ENCODE assay signal across 13 mouse cellular contexts in the genomic region with DNA sequence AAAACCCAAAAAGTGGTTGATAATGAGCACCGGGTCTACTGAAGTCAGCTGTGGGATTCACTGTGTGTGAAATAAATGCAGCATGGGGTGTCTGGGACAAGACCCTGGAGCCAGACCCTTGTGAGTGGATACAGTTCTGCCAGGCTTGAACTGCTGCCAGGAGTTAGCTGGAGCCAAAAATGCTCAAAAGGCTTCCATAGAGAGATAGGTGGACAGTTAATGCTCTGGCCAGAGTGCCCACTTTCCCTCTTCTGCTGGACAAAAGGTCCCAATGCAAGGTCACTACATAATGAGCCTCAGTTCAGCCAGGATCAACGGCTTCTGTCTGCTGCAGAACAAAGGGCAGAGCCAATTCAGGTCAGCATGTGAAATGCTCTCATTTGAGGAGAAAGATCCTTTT.
DNase-seq lines count a peak whose midpoint lies in the region; ATAC-seq and TF ChIP-seq lines count a peak whose summit lies in the region.
"Had no signal": no experiment of that assay in that cellular context is flagged by ENCODE, and none has a peak within 500 bp of the region (broad histone marks: within the 10 kb centered on the region; RNA-seq: fewer than 3 reads in every experiment).

No protein-coding gene starts in this region.

- no peak for ATAC-seq in cerebellum, adult (ENCODE audit: insufficient number of reproducible peaks, low FRiP score, low TSS enrichment)

- no peak for TF ChIP-seq CTCF in left cerebral cortex, adult 2 months (IDR thresholded peaks at IDR 0.05)

- no peak overlapping the region for H3K27ac ChIP-seq in left cerebral cortex, adult 2 months
- H3K27ac ChIP-seq: kidney, postnatal 0 days; neural tube, embryonic 12.5 days had no signal

- intact Hi-C loops in left cerebral cortex, postnatal 14 days (cut with DNase I): no loop called here
- intact Hi-C loops in left cerebral cortex, adult 2 months (cut with DNase I): no loop called here

- peak; percentile 2 for DNase-seq in cerebellum, adult 11 months
- peak; percentile 20 to 31 for DNase-seq in left cerebral cortex, postnatal 14 days (ENCODE audit: low spot score in 2 of 2)
- no peak for DNase-seq in left cerebral cortex, adult 2 months (ENCODE audit: extremely low spot score in 1 of 2, low spot score in 2 of 2)
- DNase-seq in cerebellum, postnatal 25 days: peak; percentile 14 to 50
- DNase-seq in retina, postnatal 1 day: peak; percentile 87
- no peak for DNase-seq in natural killer cell, adult 2 months (ENCODE audit: low spot score in 2 of 2)
- no peak for DNase-seq in spleen, postnatal 14 days (ENCODE audit: low spot score in 2 of 2)
- DNase-seq: heart, postnatal 14 days; spleen, adult 18-20 months; thymus, postnatal 4 days had no signal

- H3K4me3 ChIP-seq in left cerebral cortex, adult 2 months: no peak overlapping the region
- H3K4me3 ChIP-seq: neural tube, embryonic 12.5 days had no signal

Comparison
In these comparisons a context has a peak if more than half of its experiments do, and no peak if none do; other contexts are left out.
1. DNase-seq: peak in cerebellum, adult 11 months (single experiment), left cerebral cortex, postnatal 14 days (2 of 2), cerebellum, postnatal 25 days (2 of 2) and retina, postnatal 1 day (single experiment); none in left cerebral cortex, adult 2 months (0 of 2), natural killer cell, adult 2 months (0 of 2) and spleen, postnatal 14 days (0 of 2).